Mouse (Mus musculus) CD4-positive helper T cell, adult 2 months (primary cell): ENCODE measurements around the gene Acot13.

Source experiments
- DNase-seq: peaks from one replicate; pipeline ENCODE4 v3.0.0-alpha.2; 2012; ENCODE audit warnings: low read depth, missing footprints, low spot score

The Acot13 gene

DNA sequence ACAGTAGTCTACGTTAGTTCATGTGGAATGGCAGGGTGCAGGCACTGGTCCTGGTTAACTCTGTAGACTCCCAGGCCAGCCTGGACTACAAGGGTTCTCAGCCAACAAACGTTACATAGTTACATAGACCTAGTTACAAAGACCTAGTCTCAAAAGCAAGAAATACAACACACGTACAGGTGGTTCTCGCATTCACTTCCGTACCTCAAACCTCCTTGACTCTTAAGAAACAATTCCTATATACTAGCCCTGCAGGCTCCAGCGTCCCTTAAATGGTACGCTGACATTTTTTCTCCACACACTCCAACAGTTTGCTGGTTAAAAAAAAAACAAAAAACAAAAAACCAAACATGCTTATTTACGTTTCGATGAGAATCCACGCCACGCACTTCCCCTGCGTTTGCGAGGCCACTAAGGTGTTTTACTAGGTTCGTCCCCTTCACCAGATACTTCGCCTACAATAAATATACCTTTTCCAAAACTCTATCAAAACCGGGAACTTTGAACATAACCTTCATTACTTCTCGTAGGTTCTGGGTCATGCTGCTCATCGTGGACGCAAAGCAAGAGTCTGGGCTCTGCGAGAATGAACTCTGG is 486 bp downstream of the Acot13 start:
- DNase-seq: no peak

DNA sequence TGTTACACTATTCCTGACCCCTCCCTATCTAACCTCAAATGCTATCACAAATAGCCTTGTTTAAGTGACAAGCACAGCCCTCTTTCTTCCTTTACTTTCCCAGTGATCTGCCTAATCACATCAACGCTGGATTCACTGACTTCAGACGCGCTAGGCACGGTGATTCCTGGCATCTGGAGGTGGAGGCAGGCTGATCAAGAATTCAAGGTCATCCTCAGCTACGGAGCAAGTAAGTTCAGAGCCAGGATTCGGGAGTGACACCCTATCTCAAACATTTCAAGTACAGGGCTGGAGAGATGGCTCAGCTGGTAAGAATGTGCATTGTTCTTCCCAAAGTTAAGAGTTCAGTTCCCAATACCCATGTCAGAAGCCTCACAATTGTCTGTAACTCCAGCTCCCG is 5.2 kb downstream of the Acot13 start:
- no peak for DNase-seq

DNA sequence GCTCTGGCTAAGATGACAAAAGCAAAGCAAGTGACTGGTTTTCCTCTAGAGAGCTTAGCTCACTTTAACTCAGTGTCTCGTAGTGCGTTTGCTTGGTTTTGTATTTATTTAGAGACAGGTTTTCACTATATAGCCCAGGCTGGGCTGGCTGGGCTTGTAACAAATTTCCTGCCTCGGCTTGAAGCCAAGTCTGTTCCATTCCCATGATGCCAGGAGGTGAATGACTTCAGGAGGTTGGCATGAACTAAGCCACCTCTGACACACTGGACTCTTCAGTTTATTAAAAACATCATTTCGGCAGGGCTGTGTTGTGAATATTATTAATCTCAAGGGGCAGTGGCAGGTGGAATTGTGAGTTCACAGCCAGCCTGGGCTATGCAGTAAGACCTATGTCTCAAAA is 5.8 kb downstream of the Acot13 start:
- DNase-seq: no peak

DNA sequence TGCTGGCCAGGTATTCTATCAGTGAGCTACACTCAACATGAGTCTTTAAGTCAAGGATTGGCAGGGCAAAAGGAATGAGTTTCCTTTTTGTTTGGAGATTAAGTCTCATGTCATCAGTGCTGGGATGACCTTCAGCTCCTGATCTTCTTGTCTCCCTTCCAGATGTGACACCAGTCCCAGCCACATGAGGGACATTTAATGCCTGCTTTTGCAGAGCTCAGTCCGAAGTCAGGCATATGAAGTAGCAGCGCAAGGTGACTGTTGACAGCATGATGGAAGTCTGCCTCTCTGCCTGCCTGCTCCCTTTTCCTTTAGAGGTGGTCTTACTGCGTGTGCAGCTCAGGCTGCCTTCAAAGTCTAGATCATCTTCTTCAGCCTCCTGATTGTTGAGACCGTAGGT is 6.7 kb downstream of the Acot13 start:
- no peak for DNase-seq

DNA sequence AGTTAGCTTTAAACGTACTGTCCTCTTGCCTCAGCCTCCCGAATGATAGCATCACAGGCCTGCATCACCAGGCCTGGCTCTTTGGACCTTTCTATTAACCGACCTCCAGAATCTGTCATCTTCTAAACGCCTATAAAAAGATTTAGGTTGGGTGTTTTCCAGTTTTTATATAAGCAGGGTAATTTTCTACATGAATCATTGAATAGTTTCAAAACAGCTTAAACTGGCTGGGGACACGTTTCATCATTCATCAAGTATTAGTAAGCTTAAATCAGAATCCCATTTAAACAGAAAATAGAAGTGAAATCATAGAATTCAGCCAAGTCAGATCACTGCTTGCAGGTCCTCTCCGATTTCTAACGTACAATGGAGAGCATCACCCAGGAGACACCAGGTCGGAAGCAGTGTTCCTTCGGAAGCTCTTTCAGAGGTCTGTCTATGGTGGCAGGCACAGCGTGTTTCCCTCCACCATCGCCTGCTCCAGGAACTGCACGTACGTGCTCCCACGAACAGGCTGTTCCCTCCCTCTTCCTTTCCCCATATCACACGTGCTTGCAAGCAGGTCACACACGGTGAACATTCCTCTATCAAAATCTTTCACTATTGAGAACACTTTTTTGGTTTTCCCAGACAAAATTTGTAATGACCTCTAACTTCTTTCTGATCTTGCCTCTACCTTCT is 8.5 kb downstream of the Acot13 start:
- no peak for DNase-seq

DNA sequence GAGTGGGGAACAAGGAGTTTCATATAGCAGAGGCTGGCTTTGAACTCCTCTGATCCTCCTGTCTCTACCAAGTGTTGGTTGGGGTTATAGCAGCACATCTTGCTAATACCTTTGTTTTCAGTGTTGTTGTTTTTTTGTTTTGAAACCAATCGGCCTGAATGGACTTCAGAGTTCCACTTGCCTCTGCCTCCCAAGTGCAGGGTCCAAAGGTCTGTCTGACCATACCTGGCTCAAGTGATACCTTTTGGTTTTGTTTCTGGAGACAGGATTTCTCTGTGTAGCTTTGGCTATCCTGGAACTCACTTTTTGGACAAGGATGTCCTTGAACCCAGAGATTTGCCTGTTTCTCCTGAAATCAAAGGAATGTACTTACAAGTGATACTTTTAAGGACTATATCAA is 11.4 kb downstream of the Acot13 start:
- DNase-seq: no peak

DNA sequence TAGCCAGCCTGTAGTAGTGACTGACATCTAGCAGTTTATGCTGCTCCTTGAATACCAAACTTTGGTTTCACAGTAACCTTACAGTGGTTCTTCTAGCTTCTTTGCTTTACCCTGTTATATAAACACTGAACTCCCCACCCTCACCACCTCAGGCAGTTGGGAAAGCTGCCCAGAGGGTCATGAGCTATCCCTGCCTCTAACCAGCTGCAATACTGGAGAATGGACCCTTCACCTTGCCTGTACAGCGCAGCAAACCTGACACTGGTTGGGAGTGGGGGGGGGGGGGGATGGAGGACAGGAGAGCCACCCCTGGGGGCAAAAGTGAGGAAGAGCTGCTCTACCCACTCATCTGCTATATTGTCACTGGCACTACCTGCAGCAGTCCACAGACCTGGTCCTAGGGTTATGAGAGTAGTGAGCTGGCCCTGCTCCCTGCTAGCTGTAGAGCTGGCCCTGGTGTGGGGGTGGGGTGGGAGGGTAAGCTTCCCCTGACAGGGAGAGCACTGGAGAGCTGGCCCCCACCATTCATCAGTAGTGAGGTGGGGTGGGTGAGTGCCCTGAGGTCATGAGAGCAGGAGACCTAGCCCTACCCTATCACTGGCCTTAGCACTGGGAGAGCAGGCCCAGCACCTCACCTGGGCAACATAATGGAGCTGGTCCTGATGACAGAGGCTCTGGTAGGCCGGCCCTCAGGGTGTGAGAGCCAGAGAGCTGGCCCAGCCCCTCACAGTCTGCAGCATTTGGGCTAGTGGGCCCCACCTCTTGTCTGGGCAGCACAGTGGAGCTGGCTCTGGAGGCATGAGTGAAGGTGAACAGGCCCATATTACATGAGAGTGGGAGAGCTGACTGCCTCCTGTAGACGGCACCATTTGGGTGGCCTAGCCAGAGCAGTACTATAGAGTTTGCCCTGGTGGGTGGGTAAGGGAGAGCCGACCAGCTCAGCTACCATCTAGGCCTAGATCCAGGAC is 14.9 kb downstream of the Acot13 start:
- no peak for DNase-seq

DNA sequence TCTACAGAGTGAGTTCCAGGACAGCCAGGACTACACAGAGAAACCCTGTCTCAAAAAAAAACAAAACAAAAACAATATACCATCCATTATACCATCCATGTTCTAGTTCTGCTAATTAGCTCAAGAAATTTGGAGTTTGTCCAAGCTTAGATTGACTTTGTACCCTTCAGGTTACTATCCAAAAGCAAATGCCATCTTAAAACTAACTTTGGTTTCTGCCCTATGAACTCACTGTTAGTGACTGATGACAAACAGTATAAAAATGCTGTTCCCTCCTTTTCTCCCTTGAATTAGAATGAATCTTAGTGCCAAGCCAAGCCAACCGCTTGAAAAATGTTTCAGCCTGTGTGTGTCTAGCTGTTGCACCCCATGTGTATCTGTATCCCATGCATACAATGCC is 16.7 kb downstream of the Acot13 start:
- no peak for DNase-seq

DNA sequence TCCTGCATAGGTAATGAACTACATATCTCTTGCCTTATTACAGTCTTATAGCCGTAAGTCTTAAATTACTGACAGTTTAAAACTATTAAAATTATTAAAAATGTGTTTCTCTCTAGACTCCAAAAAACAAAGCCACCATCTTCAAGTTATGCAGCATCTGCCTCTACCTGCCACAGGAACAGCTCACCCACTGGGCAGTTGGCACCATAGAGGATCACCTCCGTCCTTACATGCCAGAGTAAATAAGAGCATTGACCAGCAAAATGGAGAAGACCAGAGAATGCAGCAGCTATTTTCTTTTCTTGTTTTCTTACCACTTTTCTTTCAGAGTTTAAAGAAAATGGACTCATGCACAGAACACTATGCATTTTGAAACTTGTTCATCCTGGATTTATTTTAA is 18.8 kb downstream of the Acot13 start:
- DNase-seq: no peak

DNA sequence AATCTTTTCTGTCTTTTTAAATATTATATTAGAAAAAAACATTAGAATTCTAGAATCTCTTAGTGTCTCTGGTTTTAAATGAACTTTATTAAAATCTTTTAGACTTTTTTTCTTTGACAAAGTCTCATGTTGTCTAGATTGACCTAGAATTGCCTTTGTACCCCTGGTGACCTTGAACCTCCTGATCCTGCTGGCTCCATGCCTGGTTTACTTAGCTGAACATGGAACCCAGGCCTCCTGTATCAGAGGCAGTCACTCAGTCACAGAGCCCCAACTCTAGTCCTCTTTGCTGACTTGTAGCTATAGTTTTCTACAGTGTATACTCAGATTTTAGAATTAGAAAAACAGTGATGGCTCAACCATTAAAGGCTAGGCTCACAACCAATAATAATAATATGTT is 25.3 kb downstream of the Acot13 start:
- DNase-seq: no peak

DNA sequence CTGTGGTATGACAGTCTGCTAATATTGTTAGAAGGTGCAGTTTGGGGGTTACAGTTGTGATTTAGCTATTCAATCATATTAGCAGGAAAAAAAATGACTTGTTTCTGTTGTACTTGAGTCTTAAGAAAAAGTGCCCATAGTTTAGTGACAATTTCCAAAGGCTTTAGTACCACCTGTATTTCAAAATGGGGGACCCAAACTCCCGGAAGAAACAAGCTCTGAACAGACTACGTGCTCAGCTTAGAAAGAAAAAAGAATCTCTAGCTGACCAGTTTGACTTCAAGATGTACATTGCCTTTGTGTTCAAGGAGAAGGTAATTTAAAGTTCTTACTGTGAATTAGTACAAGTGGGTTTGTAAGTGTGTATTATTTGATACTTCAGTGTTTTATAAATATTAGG is 28.1 kb downstream of the Acot13 start:
- no peak for DNase-seq

DNA sequence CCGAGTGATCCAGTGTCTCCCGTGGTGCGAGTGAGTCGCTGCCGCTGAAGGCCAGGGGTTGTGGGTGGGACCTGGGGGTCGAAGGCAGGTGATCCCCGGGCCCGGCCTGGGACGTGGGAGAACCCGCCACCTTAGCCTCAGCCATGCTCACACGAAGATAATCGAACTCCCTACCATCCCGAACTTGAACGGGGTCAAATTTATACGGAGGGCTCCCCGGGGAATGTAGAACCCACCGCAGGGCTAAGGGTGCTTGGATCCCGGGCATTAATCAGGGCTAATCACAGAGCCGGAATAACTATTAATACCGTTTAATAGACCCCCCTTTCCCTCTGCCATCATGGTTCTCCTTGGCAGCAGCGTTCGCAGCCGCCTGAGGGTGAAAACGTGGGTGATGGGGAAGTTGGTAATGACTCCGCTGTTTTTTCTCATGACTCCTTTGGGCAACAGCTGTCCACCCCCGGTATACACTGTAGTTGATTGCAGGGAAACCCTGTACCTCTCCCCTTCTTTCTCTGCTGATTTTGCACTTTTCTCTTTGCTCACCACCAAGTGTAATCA is 29.1 kb downstream of the Acot13 start:
- DNase-seq: peak; percentile 56

DNA sequence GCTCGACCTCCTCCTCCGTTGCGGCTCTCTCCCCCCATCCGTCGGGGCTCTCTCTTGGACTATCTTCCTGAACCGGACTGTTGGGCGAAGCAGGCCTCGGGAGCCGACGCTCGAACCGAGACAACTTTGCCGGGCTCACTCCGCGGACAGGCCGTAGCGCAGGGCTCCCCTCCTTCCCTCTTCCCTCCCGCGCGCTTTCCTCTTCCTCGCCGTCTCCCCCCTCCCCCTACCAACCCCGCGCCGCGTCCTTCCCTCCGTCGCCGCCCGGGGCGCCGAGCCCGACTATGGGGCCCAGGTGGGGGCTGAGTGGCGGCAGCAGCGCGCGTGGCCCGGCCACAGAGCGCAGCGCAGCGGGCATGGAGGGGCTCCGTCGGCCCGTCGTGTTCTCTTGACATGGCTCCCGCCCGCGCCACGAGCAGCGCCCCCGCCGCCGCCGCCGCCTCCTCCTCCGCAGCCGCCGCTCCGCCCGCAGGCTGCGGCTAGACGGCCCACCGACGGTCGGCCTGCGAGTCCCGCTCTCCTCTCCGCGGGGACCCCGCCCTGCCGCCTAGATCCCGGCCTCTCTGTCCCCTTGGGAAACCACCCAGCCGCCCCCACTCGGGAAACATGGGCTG is 29.9 kb downstream of the Acot13 start, which contains the start of gene BC005537:
Gene BC005537 (plus strand): TSS at position 350 of the 614 bp plus-strand sequence.
- DNase-seq: peak; percentile 81

DNA sequence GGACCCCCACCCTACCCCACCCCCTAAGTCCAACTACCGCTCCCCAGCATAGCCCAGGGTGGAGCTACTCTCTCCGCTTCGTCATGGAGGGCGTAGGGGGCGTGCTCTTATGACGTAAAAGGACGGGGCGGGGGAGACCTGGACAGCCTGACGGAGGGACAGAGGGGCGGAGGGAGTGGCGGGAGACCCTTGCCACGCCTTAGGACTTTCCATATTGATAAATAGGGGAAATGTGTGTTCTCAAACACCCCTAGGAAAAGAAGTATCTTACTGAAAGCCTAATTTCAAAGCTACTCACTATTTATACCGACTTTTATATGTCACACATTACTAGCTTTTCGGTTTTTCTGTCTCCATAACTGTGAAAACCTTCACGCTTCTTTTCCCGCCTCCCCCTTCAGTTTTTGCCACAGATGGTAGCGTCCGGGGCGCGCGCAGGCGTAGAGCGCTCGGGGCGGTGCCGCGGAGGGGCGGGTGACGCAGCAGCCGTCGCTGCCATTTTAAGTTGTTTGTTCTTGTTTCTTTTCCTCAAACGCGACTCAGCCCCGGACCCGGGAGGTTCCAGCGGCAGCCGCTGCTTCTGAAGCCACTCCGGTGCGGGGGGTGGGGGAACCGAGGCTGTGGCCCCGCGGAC is 30.5 kb downstream of the Acot13 start:
- peak; percentile 97 for DNase-seq

DNA sequence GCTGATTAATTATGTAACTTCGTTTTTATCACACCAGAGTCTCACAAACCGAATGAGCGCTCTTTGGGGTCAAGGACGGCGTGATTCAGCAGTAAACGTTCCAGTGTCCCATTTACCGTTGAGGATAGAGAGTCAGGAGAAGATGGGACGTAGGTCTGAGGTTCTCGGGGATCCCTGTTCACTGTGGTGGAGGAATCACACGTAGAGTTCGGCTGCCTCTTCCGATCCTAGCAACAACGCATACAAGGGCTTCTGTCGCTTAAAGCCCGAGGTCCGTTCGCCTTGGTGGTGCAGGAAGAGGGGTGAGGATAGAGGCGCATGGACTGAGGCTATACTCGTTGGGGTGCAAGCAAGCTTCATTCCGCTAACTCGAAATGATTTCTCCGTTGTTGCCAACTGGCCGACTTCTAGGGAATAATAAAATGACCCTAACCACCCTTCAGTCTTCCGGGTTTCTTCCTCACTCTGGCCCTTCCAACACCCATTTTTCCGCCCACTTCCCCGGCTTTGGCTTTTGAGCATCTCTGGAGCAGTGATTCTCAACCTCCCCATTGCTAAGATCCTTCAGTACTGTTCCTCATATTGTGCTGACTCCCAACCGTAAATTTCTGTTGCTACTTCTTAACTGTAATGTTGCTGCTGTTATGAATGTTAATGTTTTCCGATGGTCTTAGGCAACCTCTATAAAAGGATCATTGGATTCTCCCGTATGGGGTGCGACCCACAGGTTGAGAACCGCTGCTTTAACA is 31.2 kb downstream of the Acot13 start:
- peak; percentile 52 for DNase-seq

DNA sequence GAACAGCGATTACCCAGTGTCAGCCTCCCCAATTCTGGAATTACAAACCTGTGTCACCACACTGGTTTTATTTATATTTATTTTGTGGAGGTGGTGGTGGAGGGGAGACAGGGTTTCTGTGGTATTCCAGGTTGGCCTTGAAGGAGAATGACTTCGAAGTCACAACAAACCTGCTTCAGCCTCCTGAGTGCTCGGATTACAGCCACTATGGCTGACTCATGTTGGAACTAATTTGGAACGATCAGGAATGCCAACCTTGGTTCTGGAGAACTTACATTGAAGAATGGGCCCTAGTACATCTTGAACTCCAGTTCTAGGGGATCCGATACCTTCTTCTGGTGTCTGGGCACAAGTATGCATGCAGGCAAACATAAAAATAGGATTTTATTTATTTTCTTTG is 32.0 kb downstream of the Acot13 start:
- no peak for DNase-seq

DNA sequence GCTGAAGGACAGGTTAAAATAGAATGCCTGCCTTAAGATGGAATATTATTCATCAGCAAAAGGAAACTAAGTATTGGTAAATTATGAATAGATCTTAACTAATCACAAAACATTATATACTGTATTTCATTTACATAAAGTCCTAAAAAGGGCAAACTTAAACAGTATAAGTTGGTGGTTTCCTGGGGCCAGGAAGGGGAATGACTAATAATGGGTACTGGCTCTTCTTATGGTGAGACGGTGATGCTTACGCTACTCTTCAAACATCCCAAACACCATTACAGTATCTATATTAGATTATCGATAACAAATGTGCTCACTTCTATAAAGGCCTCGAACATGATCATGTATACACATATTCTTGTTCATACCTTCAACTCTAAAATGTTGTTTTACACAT is 32.7 kb downstream of the Acot13 start:
- DNase-seq: no peak

DNA sequence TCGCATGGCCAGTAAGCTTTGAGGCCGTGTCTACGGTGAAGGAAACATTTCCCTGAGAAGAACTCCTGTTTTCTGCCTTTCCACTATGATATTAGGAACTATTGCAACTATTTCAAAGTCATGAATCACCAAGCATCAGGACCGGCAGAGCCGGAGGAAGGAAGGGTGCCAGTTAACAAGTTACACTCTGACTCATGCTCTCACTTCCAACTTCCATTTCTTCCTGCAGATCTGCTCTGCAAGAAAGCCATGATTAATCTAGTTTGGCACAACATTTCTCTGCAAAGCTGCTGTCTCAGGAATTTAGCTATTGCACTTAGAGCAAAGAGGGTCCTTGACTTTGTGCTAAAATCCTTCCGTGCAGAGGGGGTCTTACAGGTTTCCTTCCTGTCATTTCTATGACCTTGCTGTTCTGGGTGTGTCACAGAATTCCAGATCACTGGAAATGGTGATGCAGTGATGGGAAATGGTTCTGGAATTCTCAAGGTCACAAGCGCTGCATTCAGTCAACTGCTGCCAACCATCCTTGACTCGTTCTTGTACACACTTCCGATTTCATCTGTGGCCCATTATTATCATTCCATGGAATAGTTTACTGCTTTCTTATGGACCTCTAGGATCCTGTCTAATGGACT is 38.8 kb downstream of the Acot13 start:
- no peak for DNase-seq

DNA sequence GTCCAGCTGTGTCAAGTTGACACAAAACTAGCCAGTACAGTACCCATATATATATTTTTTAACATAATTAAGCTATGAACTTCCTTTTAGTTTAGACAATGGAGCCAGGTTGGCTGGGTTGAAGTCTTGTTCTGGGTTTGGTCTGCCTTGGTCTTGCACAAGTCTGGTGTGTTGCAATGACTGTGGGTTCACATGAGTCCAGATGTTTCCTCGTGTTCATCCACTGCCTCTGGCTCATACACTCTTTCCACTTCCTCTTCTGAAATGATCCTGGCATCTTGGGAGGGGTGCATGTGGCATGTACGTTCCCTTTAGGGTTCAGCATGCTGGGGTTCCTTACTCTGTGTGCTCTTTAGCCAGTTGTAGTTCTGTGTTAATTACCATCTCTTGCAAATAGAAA is 40.0 kb downstream of the Acot13 start:
- DNase-seq: no peak

DNA sequence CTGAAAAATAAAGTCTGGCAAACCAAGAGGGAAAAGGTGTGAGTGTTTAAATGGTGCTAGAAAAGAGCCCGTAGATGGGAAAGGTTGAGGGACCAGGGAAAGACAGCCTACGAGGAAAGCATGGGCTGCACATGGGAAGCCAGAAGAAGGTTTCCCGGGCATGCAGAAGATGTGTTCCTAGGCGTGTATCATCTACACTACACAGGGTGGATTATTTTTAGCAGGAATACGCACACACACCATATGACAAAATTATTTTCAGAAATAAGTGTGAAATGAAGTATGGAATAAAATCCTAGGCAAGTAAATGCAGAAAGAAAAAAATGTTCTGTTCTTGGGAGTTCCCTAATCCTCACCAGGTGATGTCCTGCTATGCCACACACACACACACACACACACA is 43.9 kb downstream of the Acot13 start:
- DNase-seq: no peak
